Mouse (Mus musculus) gastrocnemius, postnatal 25 days (tissue): ENCODE results near the gene Olfr1107. TPM values are rescaled to one million over a fixed set of nuclear protein-coding genes. Genes with fewer than 3 reads are reported as not detected.

Experiments
- DNase-seq: peaks from one replicate; pipeline ENCODE4 v3.0.0; 2022
- long read RNA-seq, 2 experiments: library from polyadenylated mRNA; stranded (forward); transcript quantifications; one replicate each; pipeline ENCODE4 v2.0.0; 2021
- total RNA-seq, 2 experiments: library from RNA; stranded (reverse); gene quantifications; 1 replicate in 1 of 2; 2 replicates in 1 of 2; pipeline ENCODE4 v1.2.3; 2021

Olfr1107 gene
- not detected for total RNA-seq
- long read RNA-seq, experiment 1, result 0 reads
- long read RNA-seq, experiment 2, result 0 reads

- DNase-seq, result no peak
Observed at GRCm38 (mm10) chr2:87075717-87076116, at the start of gene Olfr1107. Gene Olfr1107, minus strand, starts transcription at chr2:87075817.

- no peak for DNase-seq
Observed at GRCm38 (mm10) chr2:87114467-87114866, 38.9 kb upstream of the Olfr1107 start, which contains the start of gene Olfr259. Gene Olfr259, minus strand, starts transcription at chr2:87114567.

- DNase-seq, result no peak
Observed at GRCm38 (mm10) chr2:87095908-87096307, 20.3 kb upstream of the Olfr1107 start, which contains the start of gene Olfr1109. Gene Olfr1109, minus strand, starts transcription at chr2:87096008.

- no peak for DNase-seq
Observed at GRCm38 (mm10) chr2:87052173-87052572, 23.4 kb downstream of the Olfr1107 start, which contains the start of gene Olfr1106. Gene Olfr1106, minus strand, starts transcription at chr2:87052273.

GRCm38 (mm10) chr2:87036431-87036830, 39.2 kb downstream of the Olfr1107 start, which contains the start of gene Olfr1105:
Gene Olfr1105, minus strand, starts transcription at chr2:87036531.
- no peak for DNase-seq

GRCm38 (mm10) chr2:87026980-87027379, 48.6 kb downstream of the Olfr1107 start, which contains the start of gene Olfr1104:
Gene Olfr1104, minus strand, starts transcription at chr2:87027080.
- DNase-seq, result no peak

Other genes with a start within 250 kb of the Olfr1107 start
- not detected for gene Olfr1095, start 224.1 kb downstream of the Olfr1107 start, total RNA-seq
- not detected for gene Gm13723, start 201.0 kb downstream of the Olfr1107 start, total RNA-seq
- not detected for gene Olfr1097, start 183.6 kb downstream of the Olfr1107 start, total RNA-seq
- not detected for gene Olfr1098, start 151.3 kb downstream of the Olfr1107 start, total RNA-seq
- not detected for gene Olfr1099, start 115.1 kb downstream of the Olfr1107 start, total RNA-seq
- gene Olfr1100, start 95.9 kb downstream of the Olfr1107 start, total RNA-seq, result not detected
- gene Olfr1101, start 84.6 kb downstream of the Olfr1107 start, total RNA-seq, result not detected
- not detected for gene Olfr1102, start 77.4 kb downstream of the Olfr1107 start, total RNA-seq
- not detected for gene Olfr1104, start 48.7 kb downstream of the Olfr1107 start, total RNA-seq
- not detected for gene Olfr1105, start 39.3 kb downstream of the Olfr1107 start, total RNA-seq
- gene Olfr1106, start 23.5 kb downstream of the Olfr1107 start, total RNA-seq, result not detected
- not detected for gene Olfr1109, start 20.2 kb upstream of the Olfr1107 start, total RNA-seq
- gene Olfr259, start 38.8 kb upstream of the Olfr1107 start, total RNA-seq, result not detected
- gene Olfr1110, start 64.5 kb upstream of the Olfr1107 start, total RNA-seq, result not detected
- not detected for gene Olfr1111, start 76.8 kb upstream of the Olfr1107 start, total RNA-seq
- not detected for gene Olfr1112, start 112.0 kb upstream of the Olfr1107 start, total RNA-seq
- not detected for gene Olfr1113, start 133.2 kb upstream of the Olfr1107 start, total RNA-seq
- not detected for gene Olfr1115, start 172.2 kb upstream of the Olfr1107 start, total RNA-seq
- not detected for gene Olfr1116, start 191.7 kb upstream of the Olfr1107 start, total RNA-seq
- gene Olfr1118, start 231.8 kb upstream of the Olfr1107 start, total RNA-seq, result not detected